Mouse (Mus musculus): Measurements from ENCODE around the gene Tmem204. TPM values are rescaled to one million over a fixed set of nuclear protein-coding genes. Genes with fewer than 3 reads are reported as not detected.
A peak's percentile ranks its signal among the peaks of the same experiment; 100 is the strongest.

The Tmem204 gene
- total RNA-seq, 1 experiment: 0.62 TPM

GRCm38 (mm10) chr17:25123979-25124378 lies 40.6 kb upstream of the Tmem204 start:
- no peak overlapping the region for H3K27ac ChIP-seq (ENCODE audit: insufficient read depth, low read depth, low read length, poor library complexity, severe bottlenecking)
- no peaks in the 10 kb centered on the region for H3K9me3 ChIP-seq (ENCODE audit: control insufficient read depth, insufficient read depth, low read depth, low read length)
- in situ Hi-C loops (cut with MboI; ENCODE audit: low sequenced_read_pairs in 2 of 2, unreplicated experiment in 2 of 2): no loop called here
- peaks cover 0 to 2% of the 10 kb centered on the region in 2 experiments; a peak in 1 of 4 replicates for H3K4me1 ChIP-seq (ENCODE audit: control insufficient read depth in 2 of 2, insufficient read depth in 2 of 2, low read length in 2 of 2, poor library complexity in 1 of 2)
- no peak overlapping the region for H3K4me3 ChIP-seq (ENCODE audit: insufficient read depth in 1 of 2, low read depth in 1 of 2, low read length in 2 of 2, poor library complexity in 1 of 2, severe bottlenecking in 1 of 2)
- H3K36me3 ChIP-seq (ENCODE audit: control insufficient read depth, insufficient read depth, low read length, poor library complexity, severe bottlenecking): no peaks in the 10 kb centered on the region
- peak; percentile 48 for DNase-seq (ENCODE audit: low read depth, low spot score)
- TF ChIP-seq CHD2 (IDR thresholded peaks at IDR 0.05; ENCODE audit: low read depth, low read length) (no peak), HCFC1 (IDR thresholded peaks at IDR 0.05; ENCODE audit: borderline replicate concordance, insufficient read depth, low read length) (no peak), ZNF384 (IDR thresholded peaks at IDR 0.05; ENCODE audit: low read depth, low read length) (no peak), ZC3H11A (IDR thresholded peaks at IDR 0.05; ENCODE audit: borderline replicate concordance, low read depth, low read length) (no peak)
- no peak overlapping the region for H3K9ac ChIP-seq (ENCODE audit: insufficient read depth, low read depth, low read length, poor library complexity, severe bottlenecking)

DNA sequence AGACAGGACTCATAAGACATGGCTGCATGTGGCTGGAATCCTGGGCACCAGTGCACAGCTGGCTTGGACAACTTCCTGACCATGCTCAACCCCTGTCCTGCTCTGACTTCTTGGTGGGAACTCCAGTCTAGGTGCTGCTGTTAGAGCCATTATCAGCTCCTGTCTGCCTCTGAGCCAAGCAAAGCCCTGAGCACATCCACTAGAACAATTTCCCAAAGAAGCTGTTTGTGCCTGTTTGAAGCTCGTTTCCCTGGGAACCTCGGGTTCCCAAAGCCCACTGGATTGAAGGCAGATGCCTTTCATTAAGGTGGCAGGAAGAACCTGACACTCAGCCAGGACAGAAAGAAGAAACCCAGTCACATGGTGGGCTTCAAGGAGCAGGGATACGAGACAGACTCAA lies 37.0 kb upstream of the Tmem204 start, which contains the start of gene Ptx4:
Gene Ptx4, plus strand, starts transcription at position 355 of the 400 bp plus-strand sequence.
- H3K27ac ChIP-seq (ENCODE audit: insufficient read depth, low read depth, low read length, poor library complexity, severe bottlenecking): no peak within 1 kb of the TSS
- H3K9ac ChIP-seq (ENCODE audit: insufficient read depth, low read depth, low read length, poor library complexity, severe bottlenecking): no peak within 1 kb of the TSS
- H3K4me1 ChIP-seq (ENCODE audit: control insufficient read depth in 2 of 2, insufficient read depth in 2 of 2, low read length in 2 of 2, poor library complexity in 1 of 2): peaks cover 0 to 2% of the 10 kb centered on the region in 2 experiments; a peak in 1 of 4 replicates
- no peak for TF ChIP-seq HCFC1 (IDR thresholded peaks at IDR 0.05; ENCODE audit: borderline replicate concordance, insufficient read depth, low read length)
- TF ChIP-seq CHD2 (IDR thresholded peaks at IDR 0.05; ENCODE audit: low read depth, low read length): no peak
- TF ChIP-seq ZC3H11A (IDR thresholded peaks at IDR 0.05; ENCODE audit: borderline replicate concordance, low read depth, low read length): no peak
- TF ChIP-seq ZNF384 (IDR thresholded peaks at IDR 0.05; ENCODE audit: low read depth, low read length): no peak
- H3K36me3 ChIP-seq (ENCODE audit: control insufficient read depth, insufficient read depth, low read length, poor library complexity, severe bottlenecking): no peaks in the 10 kb centered on the region
- H3K9me3 ChIP-seq (ENCODE audit: control insufficient read depth, insufficient read depth, low read depth, low read length): no peaks in the 10 kb centered on the region
- H3K4me3 ChIP-seq (ENCODE audit: insufficient read depth in 1 of 2, low read depth in 1 of 2, low read length in 2 of 2, poor library complexity in 1 of 2, severe bottlenecking in 1 of 2): no peak within 1 kb of the TSS
- DNase-seq (ENCODE audit: low read depth, low spot score): no peak
- in situ Hi-C loops (cut with MboI; ENCODE audit: low sequenced_read_pairs in 2 of 2, unreplicated experiment in 2 of 2): no loop called here

GRCm38 (mm10) chr17:25117263-25117662 lies 33.9 kb upstream of the Tmem204 start:
- in situ Hi-C loops (cut with MboI; ENCODE audit: low sequenced_read_pairs in 2 of 2, unreplicated experiment in 2 of 2): no loop called here
- no peak for TF ChIP-seq ZNF384 (IDR thresholded peaks at IDR 0.05; ENCODE audit: low read depth, low read length)
- TF ChIP-seq MAFK (IDR thresholded peaks at IDR 0.05; ENCODE audit: insufficient read depth, low read depth, low read length): no peak
- no peak for TF ChIP-seq CHD2 (IDR thresholded peaks at IDR 0.05; ENCODE audit: low read depth, low read length)
- no peak for TF ChIP-seq HCFC1 (IDR thresholded peaks at IDR 0.05; ENCODE audit: borderline replicate concordance, insufficient read depth, low read length)
- TF ChIP-seq ZC3H11A (IDR thresholded peaks at IDR 0.05; ENCODE audit: borderline replicate concordance, low read depth, low read length): peak; percentile 73
- Histone ChIP-seq H3K4me3 (ENCODE audit: insufficient read depth in 1 of 2, low read depth in 1 of 2, low read length in 2 of 2, poor library complexity in 1 of 2, severe bottlenecking in 1 of 2) (no peak overlapping the region), H3K36me3 (ENCODE audit: control insufficient read depth, insufficient read depth, low read length, poor library complexity, severe bottlenecking) (peaks cover 9% of the 10 kb centered on the region; the same call in 1 of the 2 replicates), H3K27ac (ENCODE audit: insufficient read depth, low read depth, low read length, poor library complexity, severe bottlenecking) (no peak overlapping the region), H3K9ac (ENCODE audit: insufficient read depth, low read depth, low read length, poor library complexity, severe bottlenecking) (no peak overlapping the region), H3K9me3 (ENCODE audit: control insufficient read depth, insufficient read depth, low read depth, low read length) (no peaks in the 10 kb centered on the region), H3K4me1 (ENCODE audit: control insufficient read depth in 2 of 2, insufficient read depth in 2 of 2, low read length in 2 of 2, poor library complexity in 1 of 2) (peaks cover 2 to 7% of the 10 kb centered on the region in 2 experiments; a peak in 3 of 4 replicates)
- peak; percentile 59 for DNase-seq (ENCODE audit: low read depth, low spot score)

DNA sequence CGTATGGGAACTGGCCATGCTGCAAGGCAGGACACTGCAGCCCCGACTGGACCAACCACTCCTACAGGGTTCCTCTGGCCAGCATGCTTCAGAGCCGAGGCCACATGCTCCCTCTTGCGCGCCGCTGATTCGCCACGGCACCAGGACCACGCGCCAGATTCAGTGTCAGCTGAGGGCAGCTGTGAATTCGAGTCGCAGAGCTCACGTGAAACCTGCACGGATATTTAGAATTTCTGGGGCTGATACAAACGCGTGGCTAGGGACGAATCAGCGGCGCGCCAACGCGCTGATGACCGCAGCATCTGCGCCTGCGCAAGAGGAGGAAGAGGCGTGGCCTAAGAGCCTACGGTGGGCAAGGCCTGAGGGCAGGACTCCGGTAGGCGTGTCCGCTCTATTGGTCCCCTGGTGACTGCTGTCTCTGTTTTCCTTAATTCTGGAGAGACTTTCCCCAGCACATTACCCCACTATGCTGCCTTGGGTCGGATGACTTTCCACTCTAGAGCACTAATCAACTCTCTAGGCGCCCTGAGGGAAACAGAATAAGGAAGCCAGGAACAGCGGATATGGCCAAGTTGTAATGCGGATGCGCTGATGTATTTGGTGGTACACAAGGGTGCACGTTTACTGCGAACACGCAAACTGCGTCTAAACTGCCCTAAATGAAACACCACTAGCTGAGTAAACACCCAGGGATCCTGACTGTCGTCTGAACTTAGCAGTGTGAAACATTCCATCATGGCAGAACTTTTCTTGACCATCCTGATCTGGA lies 32.5 kb upstream of the Tmem204 start, which contains the start of gene Telo2:
Gene Telo2, minus strand, starts transcription at position 304 of the 769 bp plus-strand sequence.
- TF ChIP-seq CHD2 (IDR thresholded peaks at IDR 0.05; ENCODE audit: low read depth, low read length) (no peak), MAFK (IDR thresholded peaks at IDR 0.05; ENCODE audit: insufficient read depth, low read depth, low read length) (no peak), ZC3H11A (IDR thresholded peaks at IDR 0.05; ENCODE audit: borderline replicate concordance, low read depth, low read length) (peak; percentile 98), HCFC1 (IDR thresholded peaks at IDR 0.05; ENCODE audit: borderline replicate concordance, insufficient read depth, low read length) (peak; percentile 31; the same call in 1 of the 2 replicates)
- Histone ChIP-seq H3K27ac (ENCODE audit: insufficient read depth, low read depth, low read length, poor library complexity, severe bottlenecking) (no peak within 1 kb of the TSS; the same call in 1 of the 2 replicates), H3K4me1 (ENCODE audit: control insufficient read depth in 2 of 2, insufficient read depth in 2 of 2, low read length in 2 of 2, poor library complexity in 1 of 2) (peaks cover 2 to 7% of the 10 kb centered on the region in 2 experiments; a peak in 3 of 4 replicates), H3K9ac (ENCODE audit: insufficient read depth, low read depth, low read length, poor library complexity, severe bottlenecking) (peak within 1 kb of the TSS; percentile 89), H3K36me3 (ENCODE audit: control insufficient read depth, insufficient read depth, low read length, poor library complexity, severe bottlenecking) (peaks cover 12% of the 10 kb centered on the region; the same call in 1 of the 2 replicates), H3K9me3 (ENCODE audit: control insufficient read depth, insufficient read depth, low read depth, low read length) (no peaks in the 10 kb centered on the region), H3K4me3 (ENCODE audit: insufficient read depth in 1 of 2, low read depth in 1 of 2, low read length in 2 of 2, poor library complexity in 1 of 2, severe bottlenecking in 1 of 2) (peak within 1 kb of the TSS; percentile 72 to 75)
- in situ Hi-C loops (cut with MboI; ENCODE audit: low sequenced_read_pairs in 2 of 2, unreplicated experiment in 2 of 2): no loop called here
- DNase-seq (ENCODE audit: low read depth, low spot score): peak; percentile 79

Data from ES-E14 (cell line).